Mouse (Mus musculus): ENCODE data around the gene Tmem211.

Gene Tmem211

DNA sequence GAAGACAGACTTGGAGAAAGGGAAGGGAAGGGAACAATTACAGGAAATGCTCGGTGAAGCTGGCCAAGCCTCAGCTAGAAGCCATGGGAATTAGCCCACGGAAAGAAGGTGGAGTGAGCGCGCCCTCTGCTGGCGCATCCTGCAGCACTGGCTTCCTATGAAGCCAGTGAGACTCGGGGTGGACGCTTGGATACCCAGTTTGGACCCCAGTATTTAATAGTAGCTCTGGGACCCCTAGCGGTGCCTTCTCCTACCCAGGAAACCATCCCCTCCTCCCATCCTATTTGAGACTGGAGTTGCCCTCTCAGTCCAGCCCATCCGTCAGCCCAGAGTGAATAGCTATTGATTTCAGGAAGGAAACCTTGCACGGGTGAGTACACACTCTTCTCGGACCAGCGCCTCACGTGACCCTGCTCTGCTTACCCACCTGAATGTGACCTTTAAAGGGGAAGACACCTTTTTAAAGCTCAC lies at the start of gene Tmem211:
TSS of gene Tmem211 (plus strand) at position 278 of the 471 bp plus-strand sequence.
- DNase-seq: peak; percentile 95

DNA sequence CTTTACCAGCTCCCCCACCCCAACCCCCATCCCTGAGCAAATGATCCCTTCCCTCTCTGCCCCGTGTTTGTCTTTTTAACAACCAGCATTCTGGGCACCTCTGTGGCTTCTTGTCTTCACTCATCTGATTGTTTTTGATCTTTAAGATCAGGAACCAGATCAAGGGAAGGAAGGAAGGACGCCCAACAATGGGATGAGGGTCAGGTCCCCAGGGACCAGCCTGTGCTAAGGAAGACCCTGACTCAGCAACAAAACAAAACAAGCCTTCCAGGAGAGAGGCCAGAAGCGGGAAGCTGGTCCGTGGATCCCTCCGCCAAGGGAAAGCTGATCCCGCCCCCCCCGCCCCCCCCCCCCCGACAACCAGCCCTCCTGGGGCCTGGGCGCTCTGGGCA lies 47.3 kb upstream of the Tmem211 start:
- peak; percentile 60 for DNase-seq

DNA sequence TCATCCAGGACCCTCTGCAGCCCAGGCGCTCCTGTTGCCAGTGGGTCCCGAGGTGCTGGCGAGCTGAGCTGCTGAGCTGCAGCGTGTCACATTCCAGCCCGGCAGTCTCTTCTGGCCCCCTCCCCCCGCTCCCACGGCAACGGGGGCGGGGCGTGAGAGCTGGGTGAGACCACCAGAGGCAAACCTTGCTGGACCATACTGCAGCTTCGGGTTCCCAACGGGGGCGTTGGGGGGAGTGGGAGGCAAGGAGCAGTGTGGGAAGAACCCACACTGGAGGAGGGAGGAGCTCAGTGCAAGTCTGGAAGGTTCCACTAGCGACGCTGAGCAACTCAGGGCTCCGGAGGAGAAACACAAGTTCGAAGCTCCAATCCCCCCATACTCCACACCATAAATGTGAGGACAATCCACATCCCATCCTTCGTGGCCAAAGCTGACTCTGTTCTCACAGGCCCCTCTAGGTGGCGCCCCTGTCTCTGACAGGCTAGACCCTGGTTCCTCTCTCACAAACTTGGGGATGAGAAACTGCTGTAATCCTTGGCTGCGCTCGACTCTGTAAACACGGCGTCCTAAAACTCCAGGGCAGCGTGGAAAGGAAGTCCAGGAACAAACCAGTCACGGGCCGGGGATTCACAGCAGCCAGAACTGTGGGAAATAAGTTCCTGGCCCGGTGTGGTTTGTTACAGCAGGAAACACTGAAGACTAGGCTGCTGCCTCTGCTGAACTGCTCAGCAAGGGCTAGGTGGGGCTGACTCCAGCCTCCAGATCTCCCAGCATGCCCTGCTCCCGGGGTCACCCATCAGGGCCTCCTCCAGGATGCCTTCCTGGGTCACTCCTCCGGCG lies 46.6 kb upstream of the Tmem211 start:
- DNase-seq: peak; percentile 96

DNA sequence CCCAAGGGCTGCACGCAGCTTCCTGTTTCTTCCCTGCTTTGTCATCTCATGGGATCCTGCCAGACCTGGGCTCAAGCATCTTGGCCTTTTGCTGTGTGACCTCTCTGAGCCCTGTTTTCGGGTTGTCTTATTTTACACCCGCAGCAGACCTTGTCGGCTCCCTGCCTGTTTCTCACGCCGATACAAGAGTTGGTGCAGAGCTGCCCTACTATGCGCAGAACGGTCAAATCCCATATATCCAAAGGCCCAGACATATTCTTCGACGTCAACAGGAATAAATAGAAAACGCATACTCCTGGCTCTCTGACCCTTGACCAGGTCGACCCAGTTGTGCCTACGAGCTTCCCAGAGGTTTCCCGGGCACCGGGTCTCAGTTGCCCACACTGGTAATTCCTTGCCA lies 46.0 kb upstream of the Tmem211 start:
- no peak for DNase-seq

DNA sequence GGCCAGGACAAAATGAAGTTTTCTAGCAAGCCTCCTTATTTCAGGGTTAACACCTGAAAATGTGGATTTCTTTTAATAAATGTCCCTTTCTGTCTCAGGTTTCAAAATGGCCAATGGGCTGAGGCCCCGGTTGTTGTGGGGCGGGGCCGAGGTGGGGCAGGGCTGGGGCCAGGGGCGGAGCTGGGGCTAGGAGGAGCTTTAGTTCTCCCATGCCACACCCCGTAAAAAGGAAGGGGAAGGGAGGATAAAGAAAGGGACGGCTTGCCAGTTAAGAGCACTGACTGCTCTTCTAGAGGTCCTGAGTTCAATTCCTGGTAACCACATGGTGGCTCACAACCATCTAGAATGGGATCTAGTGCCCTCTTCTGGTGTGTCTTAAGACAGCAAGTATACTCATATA lies 45.3 kb upstream of the Tmem211 start:
- DNase-seq: no peak

DNA sequence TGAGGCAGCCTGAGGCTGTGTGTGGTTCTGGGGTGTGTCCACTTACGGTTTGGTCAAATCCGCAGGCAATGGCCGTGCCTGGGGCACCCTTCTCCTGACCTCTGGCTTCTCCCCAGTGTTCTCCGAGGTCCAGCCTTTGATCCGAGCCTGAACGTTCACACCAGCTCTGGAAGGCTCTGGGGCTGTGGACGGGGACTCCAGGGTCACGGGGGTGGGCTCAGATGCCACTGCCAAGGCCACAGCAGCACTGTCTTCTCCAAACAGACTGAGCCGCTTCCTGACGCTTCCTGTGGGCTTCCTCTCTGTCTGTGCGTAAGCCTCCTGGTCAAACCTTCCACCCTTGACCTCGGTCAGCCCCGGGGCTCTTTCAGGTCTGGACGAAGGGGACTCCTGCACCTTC lies 36.2 kb upstream of the Tmem211 start:
- no peak for DNase-seq

DNA sequence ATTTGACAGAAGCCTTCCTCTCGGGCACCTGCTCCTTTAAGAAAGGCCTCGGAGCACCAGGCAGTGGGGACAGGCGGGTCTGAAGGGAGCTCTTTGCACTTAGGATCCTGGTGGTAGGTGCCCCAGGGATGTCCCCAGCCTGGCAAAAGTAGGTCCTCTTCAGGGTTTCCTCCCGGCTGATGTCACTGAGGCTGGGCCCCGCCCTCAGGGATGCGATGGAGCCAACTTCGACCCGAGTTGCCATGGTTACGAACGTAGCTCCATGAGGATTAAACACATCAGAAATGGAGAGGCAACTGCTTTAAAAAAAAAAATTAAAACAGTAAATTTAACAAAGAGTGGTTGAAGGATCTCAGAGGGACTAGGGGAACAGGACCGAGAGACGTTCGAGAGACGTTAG lies 34.8 kb upstream of the Tmem211 start:
- no peak for DNase-seq

DNA sequence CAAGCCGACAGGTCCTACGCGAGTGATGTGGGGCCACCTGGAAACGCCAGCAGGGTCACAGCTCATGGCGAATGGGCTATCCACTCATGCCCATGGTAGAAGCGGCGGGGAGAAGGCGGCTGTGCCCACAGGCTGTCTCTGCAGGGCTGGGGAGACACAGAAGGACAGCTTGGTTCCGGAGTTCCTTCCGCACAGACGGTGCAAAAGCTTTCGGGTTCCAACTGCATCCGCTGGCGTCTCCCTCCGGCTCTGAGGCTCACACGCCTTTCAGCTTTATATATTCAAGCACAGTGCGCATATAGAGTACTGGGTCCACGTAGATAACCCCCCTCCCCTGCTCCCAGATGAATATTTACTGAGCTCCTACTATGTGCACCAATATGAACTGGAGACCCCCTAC lies 32.9 kb upstream of the Tmem211 start:
- DNase-seq: no peak

DNA sequence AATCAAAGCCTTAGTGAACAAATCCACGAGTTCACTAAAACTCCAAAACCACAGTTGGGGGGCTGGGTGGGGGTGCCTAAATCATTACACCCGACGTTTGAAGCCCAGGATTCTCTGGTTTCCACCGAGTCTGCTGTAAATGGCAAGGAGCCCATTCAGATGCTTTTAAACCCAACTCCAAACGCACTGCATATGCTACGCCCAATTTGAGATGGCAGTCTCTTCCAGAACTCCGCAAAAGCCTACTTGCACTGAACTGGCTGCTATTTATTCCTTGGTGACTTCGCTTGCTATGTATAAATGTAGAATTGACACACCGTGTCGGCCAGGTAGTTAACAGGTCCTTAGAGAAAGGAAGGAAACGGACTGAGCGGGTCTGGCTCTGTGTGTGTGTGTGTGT lies 31.3 kb upstream of the Tmem211 start:
- no peak for DNase-seq

DNA sequence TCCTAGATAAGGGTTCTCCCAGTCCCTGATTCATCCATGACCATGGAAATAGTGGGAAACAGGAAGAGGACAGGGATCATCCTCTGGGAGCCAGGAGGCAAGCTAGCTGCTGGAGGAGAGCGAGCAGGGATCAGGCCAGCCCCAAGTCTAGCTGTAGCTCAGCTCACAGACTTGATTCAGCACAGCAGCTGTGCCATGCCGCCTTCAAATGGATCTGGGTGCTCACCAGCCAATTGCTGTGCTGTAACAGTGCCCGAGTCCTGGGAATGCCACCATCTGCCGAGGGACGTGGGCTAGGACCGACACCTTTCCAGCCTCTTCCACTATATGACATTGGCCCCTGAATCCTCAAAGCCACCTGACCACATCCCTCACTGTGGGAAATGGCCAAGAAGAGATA lies 30.8 kb upstream of the Tmem211 start:
- no peak for DNase-seq

DNA sequence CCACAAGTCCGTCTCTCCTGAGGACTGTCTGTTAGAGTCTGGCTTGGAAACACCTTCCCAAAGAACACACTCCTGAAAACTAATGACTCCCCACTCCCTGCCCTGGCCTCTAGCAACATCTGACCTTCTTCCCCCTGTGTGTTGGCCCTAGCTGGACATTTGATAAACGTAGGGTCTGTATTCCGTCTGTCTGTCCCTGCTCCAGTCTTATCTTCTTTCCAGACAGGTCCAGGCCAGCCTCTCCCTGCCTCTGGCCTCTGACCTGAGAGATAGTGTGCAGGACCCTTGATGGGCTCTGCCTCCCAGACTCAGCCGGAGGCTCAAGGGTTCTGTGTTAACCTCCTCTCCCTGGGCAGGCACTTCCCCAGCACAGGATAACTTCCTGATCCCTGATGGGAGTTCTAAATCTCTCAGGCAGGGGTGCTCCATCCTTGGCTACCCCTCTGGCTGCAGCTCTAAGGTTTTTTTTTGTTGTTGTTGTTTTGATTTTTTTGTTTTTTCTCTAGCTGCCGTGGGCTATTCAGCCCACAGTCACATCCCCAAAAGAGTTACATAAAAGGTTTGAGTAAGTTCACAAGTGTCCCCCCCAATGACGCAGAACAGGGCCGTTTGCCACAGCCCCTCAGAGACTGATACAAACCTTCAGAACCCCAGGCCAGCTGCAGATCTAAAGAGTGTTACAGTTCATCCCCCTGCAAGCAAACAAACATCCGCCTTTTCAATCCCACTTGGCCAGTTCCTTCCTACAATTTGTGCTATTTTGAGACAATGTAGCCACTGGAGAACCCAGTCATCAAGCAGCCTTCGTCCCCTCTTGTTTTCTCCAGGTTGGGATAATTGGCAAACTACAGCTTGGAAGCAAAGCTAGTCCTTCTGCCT lies 29.6 kb upstream of the Tmem211 start:
- peak; percentile 59 for DNase-seq

DNA sequence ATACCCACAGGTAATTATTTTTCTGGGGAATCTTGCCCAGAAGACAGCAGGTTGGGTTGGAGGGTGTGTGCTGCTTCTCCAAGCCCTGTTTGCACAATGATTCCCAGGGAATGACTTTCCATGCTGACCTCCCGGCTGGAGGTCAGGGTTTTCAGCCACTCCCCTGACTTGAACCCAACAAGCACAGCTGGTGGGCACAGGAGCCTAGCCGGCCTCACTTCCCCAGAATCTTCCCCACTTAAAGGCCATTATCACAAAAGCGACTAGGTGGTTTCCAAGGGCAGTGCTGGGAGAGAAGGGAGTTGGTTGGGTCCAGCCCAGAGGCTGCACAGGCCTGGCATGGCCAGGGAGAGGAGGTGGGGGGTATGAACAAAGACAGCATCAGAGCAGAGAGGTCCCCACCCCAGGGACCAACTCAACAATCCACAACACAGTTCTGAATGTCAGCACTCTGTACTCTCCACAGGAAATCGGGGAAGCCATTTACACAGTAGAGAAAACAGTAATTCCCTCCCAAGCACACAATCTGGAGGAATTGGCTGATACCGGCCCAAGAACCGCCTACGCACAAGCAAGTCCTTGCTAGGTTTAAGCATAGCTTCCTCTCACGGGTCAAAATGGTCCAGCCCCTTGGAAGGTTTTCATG lies 27.5 kb upstream of the Tmem211 start:
- DNase-seq: peak; percentile 20

DNA sequence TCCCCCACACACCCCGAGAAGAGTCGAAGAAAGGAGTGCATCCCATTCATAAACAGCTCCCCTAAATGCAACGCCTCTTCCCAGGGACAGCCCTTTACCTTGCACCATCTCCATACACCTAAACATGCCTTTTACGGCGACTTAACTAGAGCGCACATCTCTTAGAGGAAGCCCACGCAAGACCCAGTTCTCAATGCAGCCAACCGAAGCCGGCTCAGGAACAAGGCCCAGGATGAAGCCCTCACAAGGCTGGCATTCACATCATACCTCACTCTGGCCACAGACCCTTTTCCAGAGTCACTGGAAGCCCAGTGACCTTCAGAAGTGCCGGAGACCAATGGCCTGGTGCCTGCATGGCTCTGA lies 27.0 kb upstream of the Tmem211 start:
- DNase-seq: no peak

DNA sequence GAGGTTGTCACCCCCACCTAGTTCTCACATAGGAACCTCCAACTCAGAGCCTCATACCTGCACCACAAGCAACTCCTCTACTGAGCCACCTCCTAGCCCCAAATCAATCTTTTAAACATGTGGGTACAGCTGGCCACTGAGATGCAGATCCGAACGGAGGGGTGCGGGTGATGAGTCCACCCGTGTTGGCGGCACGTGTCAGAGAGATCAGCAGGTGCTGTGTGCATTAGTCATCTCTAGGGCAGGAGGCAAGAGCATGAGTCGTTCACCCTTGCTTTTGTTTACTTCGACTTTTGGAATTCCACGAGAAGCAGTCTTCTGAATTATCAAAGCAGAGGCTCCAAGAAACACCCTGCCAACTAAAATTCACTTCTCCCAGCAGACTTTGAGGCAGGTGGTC lies 22.5 kb upstream of the Tmem211 start:
- DNase-seq: no peak

DNA sequence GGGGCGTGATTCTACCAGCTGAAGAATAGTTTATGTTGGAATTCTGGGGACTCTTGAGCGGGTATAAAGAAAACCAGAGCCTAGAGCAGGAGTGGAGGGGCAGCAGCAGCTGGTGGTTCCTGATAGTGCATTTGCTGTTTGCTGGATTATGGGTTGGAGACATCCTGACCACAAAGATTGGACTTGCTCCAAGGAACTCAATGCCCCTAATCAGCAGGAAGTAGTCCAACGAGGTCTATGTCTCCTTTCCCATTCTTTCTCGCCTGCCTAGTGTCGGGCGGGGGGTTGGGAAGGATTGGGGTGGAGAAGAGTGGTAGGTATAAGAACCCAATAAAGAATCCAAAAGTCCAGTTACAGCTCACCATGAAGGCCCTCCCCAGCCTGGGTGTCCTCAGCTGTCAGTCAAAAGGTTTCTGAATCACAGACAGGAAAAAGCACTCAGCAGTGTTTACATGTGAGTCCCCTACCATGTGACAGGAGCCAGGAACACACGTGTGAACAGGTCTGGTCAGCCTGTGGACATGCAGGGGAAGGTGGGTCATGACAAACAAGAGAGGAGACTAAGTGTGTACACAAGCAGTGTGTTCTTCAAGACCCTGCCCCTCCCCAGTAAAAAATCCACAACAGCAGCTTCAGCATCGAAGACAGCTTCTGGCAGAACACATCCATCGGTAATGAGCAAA lies 19.9 kb upstream of the Tmem211 start:
- DNase-seq: no peak

DNA sequence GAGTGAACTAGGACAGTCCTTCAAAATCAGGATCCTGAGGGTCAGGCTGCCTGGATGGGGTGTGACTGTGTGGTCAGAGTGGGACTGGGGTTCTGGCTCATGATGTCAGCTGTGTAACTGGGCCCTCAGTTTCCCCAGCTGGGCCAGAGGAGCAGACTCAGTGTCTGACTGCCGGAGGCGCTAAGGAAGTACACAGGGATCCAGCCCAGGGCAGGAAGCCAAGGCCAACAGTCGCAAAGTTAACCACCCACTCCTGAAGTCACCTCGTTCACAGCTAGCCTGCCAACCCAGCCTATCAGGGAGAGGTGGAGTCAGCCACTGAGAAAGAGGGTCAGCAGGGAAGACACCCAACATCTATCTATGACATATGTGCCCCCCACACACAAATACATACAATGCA lies 18.7 kb upstream of the Tmem211 start:
- peak; percentile 72 for DNase-seq

DNA sequence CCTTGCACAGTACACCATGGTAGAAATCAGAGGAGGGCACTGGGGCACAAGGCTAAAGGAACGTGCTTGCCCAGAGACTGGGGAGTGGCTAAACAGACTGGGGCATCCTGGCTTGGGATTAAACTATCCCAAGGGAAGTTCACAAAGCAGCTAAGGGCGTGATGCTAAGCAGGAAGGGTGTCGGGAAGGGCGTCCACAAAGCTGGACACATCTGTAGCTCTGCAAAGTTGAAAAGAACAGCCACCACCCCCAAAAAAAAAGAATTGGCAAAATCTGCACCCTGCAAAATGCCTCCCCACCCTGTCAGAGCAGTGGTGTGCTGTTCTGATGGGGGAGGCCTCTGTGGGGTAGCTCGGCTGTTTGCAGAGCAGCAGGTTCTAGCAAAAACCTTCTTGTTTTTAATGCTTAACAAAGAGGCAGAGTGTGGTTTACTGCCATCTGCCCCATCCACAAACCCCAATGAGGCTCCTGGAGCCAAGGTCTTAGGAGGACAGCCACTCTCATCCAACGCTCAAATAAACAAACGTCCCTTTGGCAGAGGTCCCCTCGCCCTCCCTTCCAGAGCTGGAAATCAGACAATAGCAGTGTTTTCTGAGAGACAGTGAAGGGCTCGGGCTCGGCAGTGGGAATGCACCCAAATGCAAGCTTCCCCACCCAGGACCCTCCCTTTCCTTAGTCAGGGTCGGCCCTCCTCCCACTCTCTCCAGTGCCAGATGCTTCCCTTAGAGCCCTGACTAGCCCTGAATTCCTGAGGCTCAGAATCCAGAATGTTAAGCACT lies 17.9 kb upstream of the Tmem211 start:
- DNase-seq: peak; percentile 80

DNA sequence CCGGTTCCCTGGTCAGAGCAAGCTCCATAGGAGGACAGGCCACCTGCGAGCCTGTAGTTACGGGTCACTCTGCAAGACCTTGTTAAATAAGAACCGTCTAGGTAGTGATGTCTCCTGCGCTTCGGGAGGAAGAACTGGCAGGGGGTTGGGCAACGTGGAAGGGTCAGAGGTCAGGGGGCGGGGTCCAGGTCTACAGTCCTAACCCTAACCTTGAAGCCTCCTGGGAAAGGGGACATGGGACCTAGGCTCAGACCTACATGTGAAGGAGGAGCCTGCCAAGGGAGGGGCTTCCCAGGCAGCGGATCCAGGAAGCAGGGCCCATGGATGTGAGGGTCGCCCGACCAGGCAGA lies 17.3 kb upstream of the Tmem211 start:
- DNase-seq: peak; percentile 61

DNA sequence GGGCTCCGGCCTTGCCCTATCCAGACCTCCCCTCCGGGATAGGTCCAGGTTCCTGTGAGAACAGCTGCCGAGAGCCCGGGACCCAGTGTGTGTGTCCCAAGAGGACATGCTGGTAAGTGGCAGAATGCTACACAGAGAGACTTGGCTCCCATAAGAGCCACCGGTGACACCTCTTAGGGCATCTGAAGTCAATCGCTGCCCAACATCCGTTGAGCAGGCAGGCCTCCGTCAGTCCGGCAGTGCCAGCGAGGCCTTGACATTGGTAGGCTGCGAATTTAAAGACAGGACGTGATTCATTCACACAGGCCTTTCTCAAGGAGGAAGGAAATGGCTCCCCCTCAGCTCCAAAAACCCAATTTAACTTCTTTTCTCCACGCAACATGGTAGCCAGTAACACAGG lies 16.8 kb upstream of the Tmem211 start:
- DNase-seq: peak; percentile 60

DNA sequence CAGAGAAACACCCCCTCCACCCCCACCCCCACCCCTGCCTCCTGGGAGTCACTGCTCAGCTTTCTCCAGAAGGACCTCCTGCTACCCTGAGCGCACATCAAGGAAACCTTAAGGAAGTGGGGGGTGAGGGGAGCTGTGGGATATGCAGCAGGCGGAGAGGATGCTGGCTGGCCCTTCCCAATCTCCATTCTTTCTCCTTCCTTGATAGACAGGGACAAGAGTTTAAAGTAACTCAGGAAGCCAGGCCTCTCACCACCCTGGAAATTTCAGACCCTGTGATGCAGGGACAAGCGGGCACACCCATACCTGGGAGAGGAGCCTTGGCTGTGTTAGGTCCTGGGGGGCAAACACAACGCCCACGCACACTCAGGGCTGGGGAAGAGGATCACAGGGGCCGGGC lies 16.4 kb upstream of the Tmem211 start:
- DNase-seq: peak; percentile 53

DNA sequence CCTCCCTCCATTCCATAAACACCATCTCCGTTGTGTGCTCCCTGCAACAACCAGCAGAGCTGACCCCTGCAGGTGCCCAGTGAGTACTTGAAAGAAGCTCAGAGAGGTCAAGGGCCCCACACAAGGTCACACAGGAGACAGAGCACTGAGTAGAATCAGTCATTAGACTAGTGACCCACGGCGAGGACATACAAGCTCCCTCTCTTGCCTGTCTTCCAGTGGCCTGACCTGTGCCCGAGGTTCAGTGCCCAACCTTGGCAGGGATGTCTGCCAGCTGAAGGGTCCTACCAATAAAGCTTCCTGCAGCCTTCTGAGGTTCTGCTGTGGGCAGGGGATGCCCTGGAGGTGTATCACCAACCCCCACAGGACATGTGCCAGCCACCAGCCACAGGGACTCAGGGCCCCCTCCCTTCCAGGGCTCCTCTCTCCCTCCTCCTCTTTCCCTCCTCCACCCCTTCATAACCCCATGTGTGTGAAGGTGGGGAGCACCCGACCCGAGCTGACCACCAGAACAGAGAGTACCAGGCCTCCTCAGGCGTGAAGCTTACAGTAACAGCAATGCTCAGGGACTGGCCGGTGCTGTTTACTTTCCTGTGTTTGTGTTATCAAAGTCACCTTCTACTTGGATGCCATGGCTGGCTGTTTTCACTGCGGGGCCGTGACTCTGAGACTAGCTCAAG lies 14.4 kb upstream of the Tmem211 start:
- peak; percentile 42 for DNase-seq

DNA sequence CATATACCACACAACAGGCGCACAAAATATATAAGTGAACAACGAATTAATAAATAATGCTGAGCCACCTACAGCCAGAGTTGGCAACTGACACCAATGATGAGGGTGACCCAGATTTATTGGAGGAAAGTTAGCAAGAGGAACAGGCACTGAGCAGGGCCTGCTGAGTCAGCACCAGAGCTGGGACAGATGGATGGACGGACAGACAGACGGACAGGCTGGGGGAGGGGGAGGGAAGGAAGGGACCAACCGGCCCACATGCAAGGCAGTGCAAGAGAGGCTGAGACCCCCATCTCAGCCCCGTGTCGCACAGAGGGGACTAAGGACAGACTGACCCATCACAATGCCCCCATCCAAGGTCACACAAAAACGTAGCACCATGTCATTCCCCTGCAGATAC lies 12.7 kb upstream of the Tmem211 start:
- peak; percentile 41 for DNase-seq

All from kidney, postnatal 10 days (tissue).